Mouse (Mus musculus): ENCODE measurements around the gene Slc17a4. TPM values are rescaled to one million over a fixed set of nuclear protein-coding genes. Genes with fewer than 3 reads are reported as not detected.

The Slc17a4 gene
- not detected in 2 replicates for polyA plus RNA-seq (2016; fragmentation: Nextera tagmentation; extraction: Ambion mirVana)

DNA sequence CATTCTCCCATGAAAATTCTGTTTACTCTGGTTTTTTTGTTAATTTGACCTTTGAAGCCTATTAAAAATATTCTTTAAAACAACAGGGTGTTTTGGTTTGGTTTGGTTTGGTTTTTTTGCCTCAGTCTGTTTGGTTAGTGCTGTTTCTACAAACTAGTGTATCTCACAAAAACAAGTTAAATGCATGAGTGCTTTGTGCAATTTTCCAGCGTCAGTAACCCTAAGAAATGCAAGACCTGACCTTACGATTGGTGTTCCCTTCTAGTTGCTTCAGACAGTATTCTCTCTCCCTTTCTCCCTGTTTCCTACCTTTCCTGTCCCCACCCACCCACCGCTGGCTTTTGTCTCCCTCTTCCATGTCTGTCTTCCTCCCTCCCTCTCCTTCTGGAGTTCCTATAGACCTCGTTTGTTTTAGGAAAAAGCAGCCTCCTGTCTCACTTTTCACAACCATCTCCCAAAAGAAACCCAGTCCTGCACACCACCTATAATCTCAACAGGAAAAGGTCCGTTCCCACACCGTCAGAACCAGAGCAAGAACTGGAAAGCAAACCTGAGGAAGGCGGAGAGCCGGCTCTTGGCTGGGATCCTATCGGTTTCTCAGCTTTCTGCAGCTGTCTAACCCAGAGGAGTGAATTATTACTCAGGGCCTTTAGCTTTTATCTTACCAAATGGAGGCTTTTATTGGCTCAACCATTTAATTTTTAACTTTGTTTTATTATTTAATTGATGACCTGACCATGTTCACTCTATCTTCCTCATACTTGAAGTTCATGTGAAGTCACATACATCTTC is at the start of gene Slc17a4:
Gene Slc17a4, minus strand, starts transcription at position 634 of the 792 bp plus-strand sequence.
- H3K27ac ChIP-seq (replicated peaks), result no peak within 1 kb of the TSS
- H3K4me1 ChIP-seq, result no peaks in the 10 kb centered on the region
- no peak within 1 kb of the TSS for H3K4me3 ChIP-seq
- H3K27me3 ChIP-seq (replicated peaks; ENCODE audit: low read depth, poor library complexity, severe bottlenecking), result no peaks in the 10 kb centered on the region
- 76% methylated on average over 9 of the region's 9 CpGs for WGBS
- no peaks in the 10 kb centered on the region for H3K9me3 ChIP-seq
- DNase-seq (ENCODE audit: low spot score), result no peak
- H3K36me3 ChIP-seq (replicated peaks), result no peaks in the 10 kb centered on the region

DNA sequence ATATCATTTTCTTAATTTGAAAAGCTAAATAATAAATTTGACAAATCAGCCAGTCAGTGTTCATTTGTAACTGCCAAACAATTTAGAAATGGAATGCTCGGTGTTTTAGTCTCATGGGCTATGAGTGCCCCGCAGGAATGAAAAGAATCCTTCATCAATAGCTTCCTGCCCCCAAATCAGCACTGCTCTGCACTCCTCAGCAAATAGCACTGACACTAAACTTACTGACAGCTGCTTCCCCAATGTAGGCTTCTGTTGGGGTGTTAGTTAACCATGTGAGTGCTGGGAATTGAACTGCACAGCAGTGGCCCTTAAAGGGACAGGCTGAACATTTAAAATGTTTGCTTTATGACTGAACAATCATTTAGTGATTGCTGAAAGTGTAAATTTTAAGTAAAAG is 45.0 kb upstream of the Slc17a4 start:
- no peaks in the 10 kb centered on the region for H3K36me3 ChIP-seq (replicated peaks)
- no peak overlapping the region for H3K27ac ChIP-seq (replicated peaks)
- H3K4me1 ChIP-seq, result peaks cover 6% of the 10 kb centered on the region; the same call in 1 of the 2 replicates
- 17% methylated on average over 2 of the region's 2 CpGs for WGBS
- DNase-seq (ENCODE audit: low spot score), result no peak
- H3K27me3 ChIP-seq (replicated peaks; ENCODE audit: low read depth, poor library complexity, severe bottlenecking), result no peaks in the 10 kb centered on the region
- no peak overlapping the region for H3K4me3 ChIP-seq
- no peaks in the 10 kb centered on the region for H3K9me3 ChIP-seq

DNA sequence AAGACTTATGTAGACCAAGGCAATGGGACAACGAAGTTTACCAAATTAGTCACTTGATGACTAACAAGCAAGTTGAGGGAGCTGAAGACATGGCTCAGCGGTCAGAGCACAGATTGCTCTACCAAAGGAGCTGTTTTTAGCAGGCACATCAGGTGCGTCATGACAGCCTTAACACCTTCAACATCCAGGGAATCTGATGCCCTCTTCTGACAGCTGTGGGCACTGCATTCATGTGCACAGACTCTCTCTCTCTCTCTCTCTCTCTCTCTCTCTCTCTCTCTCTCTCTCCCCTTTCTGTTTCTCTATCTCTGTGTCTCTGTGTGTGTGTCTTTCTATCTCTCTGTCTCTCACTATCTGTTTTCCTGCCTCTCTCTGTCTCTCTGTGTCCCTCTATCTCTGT is 36.1 kb upstream of the Slc17a4 start:
- Histone ChIP-seq H3K9me3 (no peaks in the 10 kb centered on the region), H3K4me3 (no peak overlapping the region), H3K4me1 (peaks cover 37% of the 10 kb centered on the region), H3K27me3 (replicated peaks; ENCODE audit: low read depth, poor library complexity, severe bottlenecking) (peaks cover 3% of the 10 kb centered on the region; the same call in 1 of the 2 replicates), H3K36me3 (replicated peaks) (no peaks in the 10 kb centered on the region), H3K27ac (replicated peaks) (no peak overlapping the region)
- 71% methylated on average over 3 of the region's 3 CpGs for WGBS
- DNase-seq (ENCODE audit: low spot score), result no peak

DNA sequence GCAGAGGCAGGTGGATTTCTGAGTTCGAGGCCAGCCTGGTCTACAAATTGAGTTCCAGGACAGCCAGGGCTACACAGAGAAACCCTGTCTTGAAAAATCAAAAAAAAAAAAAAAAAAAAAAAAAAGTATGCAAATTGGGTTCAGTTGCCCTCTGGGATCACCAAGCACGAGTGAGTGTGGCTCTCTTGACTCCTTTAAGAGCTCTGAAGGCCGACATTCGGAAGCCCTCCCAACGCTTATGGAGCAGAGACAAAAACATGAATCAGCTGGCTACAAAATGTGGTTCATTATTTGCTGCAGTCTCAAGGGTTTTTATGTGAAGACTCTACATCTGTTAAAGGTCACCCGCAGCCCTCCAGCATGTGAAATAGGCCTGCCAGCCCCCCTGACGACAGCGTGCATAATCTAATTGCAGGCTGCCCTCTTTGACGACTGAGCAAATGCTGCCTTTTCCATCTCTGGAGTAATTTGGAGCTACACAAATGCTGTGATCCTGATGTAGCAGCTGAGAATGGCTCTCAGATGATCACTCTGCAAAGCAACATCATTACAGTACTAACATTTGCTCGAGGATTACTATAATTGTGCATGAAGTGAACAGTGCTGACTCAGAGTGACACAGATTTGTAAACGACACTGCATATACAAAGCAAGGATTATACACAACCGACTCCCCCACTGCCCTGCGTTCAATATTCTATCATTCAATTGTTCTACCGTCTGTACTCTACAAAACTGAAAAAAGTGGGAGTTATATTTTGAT is 34.9 kb upstream of the Slc17a4 start:
- Histone ChIP-seq H3K27me3 (replicated peaks; ENCODE audit: low read depth, poor library complexity, severe bottlenecking) (peaks cover 3% of the 10 kb centered on the region; the same call in 1 of the 2 replicates), H3K4me1 (peaks cover 37% of the 10 kb centered on the region), H3K4me3 (no peak overlapping the region), H3K36me3 (replicated peaks) (no peaks in the 10 kb centered on the region), H3K27ac (replicated peaks) (no peak overlapping the region), H3K9me3 (no peaks in the 10 kb centered on the region)
- peak; percentile 58 for DNase-seq (ENCODE audit: low spot score)
- WGBS, result 51% methylated on average over 14 of the region's 14 CpGs

DNA sequence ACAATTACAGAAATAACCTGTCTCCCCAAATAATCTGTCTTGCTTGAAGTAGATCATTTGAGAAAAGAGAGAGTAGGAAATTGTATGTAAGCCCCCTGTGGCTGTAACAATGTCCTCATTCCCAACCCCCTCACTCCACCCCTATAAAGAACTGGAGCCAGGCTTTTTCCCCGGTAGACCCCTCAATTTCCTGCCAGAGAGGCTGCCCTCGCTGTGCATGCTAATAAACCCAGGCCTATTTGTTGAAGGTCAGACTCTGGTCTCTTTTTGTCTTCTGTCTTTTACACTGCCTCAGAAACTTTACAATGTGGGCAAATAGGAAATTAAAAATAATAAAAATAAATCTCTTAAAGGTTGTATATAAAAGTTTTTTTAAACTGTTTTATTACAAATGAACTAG is 31.4 kb upstream of the Slc17a4 start:
- peaks cover 3% of the 10 kb centered on the region; the same call in 1 of the 2 replicates for H3K27me3 ChIP-seq (replicated peaks; ENCODE audit: low read depth, poor library complexity, severe bottlenecking)
- no peak overlapping the region for H3K27ac ChIP-seq (replicated peaks)
- no peaks in the 10 kb centered on the region for H3K36me3 ChIP-seq (replicated peaks)
- H3K4me1 ChIP-seq, result peaks cover 46% of the 10 kb centered on the region
- H3K4me3 ChIP-seq, result no peak overlapping the region
- no peak for DNase-seq (ENCODE audit: low spot score)
- 35% methylated on average over 2 of the region's 2 CpGs for WGBS
- H3K9me3 ChIP-seq, result no peaks in the 10 kb centered on the region

DNA sequence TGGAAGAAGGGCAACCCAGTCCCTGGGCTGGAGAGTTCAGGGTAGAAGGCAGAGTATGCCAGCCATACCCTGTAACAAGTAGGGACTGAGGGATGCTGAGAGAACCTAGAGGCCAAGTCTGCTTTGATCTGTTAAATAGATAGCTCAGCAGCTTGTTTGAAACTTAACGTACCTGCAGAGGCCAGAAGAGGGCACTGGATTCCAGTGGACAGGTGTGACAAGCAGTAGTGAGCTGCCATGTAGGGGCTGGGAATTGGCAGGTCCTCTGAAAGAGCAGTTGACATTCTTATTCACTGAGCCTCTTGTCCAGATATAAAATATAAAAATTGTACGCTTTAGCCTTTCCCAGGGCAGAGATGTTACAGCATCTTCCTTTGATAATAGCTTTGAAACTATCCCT is 28.1 kb upstream of the Slc17a4 start:
- no peak overlapping the region for H3K27ac ChIP-seq (replicated peaks)
- WGBS, result 50% methylated on average over 2 of the region's 2 CpGs
- H3K27me3 ChIP-seq (replicated peaks; ENCODE audit: low read depth, poor library complexity, severe bottlenecking), result peaks cover 3% of the 10 kb centered on the region; the same call in 1 of the 2 replicates
- H3K4me1 ChIP-seq, result peaks cover 27% of the 10 kb centered on the region
- no peak overlapping the region for H3K4me3 ChIP-seq
- no peaks in the 10 kb centered on the region for H3K9me3 ChIP-seq
- peak; percentile 30 for DNase-seq (ENCODE audit: low spot score)
- H3K36me3 ChIP-seq (replicated peaks), result no peaks in the 10 kb centered on the region

DNA sequence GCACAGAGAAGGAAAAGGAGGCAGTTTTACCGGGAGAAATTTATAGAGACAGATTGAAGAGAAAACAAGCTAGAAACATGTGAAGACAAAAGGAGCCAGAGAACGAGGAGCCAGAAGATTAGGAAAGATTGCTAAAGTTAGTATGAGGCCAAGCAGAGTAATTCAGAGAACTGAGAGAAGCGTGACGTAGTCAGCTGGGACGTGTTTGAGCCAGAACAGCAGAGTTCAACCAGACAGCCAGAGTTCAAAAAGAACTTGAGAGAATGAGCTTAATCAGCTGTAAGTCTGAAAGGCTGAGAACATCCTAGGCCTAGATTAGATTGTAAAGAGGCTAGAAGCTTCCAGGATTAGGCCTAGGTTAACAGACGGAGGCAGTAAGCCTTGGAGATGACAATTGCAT is 25.5 kb upstream of the Slc17a4 start:
- WGBS, result 81% methylated on average over 6 of the region's 6 CpGs
- no peaks in the 10 kb centered on the region for H3K27me3 ChIP-seq (replicated peaks; ENCODE audit: low read depth, poor library complexity, severe bottlenecking)
- no peaks in the 10 kb centered on the region for H3K9me3 ChIP-seq
- DNase-seq (ENCODE audit: low spot score), result no peak
- H3K4me1 ChIP-seq, result peaks cover 10% of the 10 kb centered on the region
- H3K4me3 ChIP-seq, result no peak overlapping the region
- no peaks in the 10 kb centered on the region for H3K36me3 ChIP-seq (replicated peaks)
- H3K27ac ChIP-seq (replicated peaks), result no peak overlapping the region

DNA sequence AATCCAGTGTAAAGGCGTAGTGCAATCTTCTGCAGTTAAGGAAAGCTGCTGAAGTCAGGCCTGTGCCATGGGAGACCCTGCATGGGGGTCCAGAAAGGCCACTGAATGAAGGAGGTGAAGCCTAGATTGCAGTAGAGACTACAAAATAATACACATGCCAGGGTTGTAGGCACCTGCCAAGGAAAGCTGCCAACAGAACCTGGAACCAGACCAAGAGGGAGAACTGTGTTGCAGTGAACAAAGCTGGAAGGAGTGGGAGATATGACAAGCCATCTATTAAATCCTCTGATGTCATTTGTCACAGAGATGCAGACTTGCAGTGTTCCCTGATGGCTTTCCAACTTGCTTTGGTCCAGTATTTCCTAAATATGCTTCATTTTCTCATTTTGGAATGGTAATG is 23.9 kb upstream of the Slc17a4 start:
- 89% methylated on average over 1 of the region's 1 CpGs for WGBS
- Histone ChIP-seq H3K36me3 (replicated peaks) (no peaks in the 10 kb centered on the region), H3K4me1 (peaks cover 10% of the 10 kb centered on the region)

DNA sequence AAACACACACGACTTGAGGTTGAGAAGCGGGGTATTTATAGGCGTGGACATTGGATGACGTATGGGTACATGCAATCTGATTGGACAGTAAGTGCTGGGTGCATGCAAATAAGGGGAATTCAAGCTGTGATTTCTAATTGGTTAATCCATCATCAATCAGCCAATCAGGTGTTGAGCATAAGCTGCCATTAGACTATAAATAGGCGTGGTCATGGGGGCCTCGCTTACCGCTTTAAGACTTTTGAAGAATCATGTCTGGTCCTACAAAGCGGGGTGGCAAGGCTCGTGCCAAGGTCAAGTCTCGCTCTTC is 19.4 kb upstream of the Slc17a4 start, which contains the start of gene Hist1h2aa:
Gene Hist1h2aa, plus strand, starts transcription at position 252 of the 310 bp plus-strand sequence.
- 92% methylated on average over 10 of the region's 10 CpGs for WGBS
- peaks cover 3% of the 10 kb centered on the region; the same call in 1 of the 2 replicates for H3K4me1 ChIP-seq

More for the DNA sequence above, 23.9 kb upstream of the Slc17a4 start:
- H3K27ac ChIP-seq (replicated peaks), result no peak overlapping the region
- H3K4me3 ChIP-seq, result no peak overlapping the region
- no peaks in the 10 kb centered on the region for H3K9me3 ChIP-seq
- DNase-seq (ENCODE audit: low spot score), result no peak
- no peaks in the 10 kb centered on the region for H3K27me3 ChIP-seq (replicated peaks; ENCODE audit: low read depth, poor library complexity, severe bottlenecking)

DNA sequence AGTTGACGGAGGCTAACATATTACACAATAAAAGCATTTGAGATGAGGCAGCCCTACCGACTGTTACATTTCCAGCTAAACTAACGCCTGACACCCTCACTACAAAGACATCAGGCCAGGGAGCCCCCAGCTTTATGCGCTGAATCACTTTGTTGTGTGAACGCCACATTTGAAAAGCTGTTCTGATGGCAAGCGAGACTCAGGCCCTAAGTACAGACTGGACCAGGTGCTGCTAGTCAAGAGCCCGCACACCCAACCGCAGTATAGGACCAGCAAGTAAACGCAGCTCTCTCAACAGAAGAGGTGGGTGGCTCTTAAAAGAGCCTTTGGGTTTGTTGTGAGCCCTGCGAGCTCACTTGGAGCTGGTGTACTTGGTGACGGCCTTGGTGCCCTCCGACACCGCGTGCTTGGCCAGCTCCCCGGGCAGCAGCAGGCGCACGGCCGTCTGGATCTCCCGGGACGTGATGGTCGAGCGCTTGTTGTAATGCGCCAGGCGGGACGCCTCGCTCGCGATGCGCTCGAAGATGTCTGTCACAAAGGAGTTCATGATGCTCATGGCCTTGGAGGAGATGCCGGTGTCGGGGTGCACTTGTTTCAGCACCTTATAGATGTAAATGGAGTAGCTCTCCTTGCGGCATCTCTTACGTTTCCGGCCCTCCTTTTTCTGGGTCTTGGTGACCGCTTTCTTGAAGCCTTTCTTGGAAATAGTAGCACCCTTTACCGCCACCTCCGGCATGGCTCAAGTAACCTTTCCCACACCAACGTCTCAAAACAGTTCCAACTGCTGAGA is 18.8 kb upstream of the Slc17a4 start, which contains the start of gene Hist1h2ba:
Gene Hist1h2ba, minus strand, starts transcription at position 736 of the 790 bp plus-strand sequence.
- no peaks in the 10 kb centered on the region for H3K9me3 ChIP-seq
- 95% methylated on average over 39 of the region's 39 CpGs for WGBS
- H3K27ac ChIP-seq (replicated peaks), result no peak within 1 kb of the TSS
- H3K4me1 ChIP-seq, result peaks cover 3% of the 10 kb centered on the region; the same call in 1 of the 2 replicates
- no peak within 1 kb of the TSS for H3K4me3 ChIP-seq
- no peak for DNase-seq (ENCODE audit: low spot score)
- no peaks in the 10 kb centered on the region for H3K27me3 ChIP-seq (replicated peaks; ENCODE audit: low read depth, poor library complexity, severe bottlenecking)
- no peaks in the 10 kb centered on the region for H3K36me3 ChIP-seq (replicated peaks)

More for the DNA sequence above, 19.4 kb upstream of the Slc17a4 start, which contains the start of gene Hist1h2aa:
- Histone ChIP-seq H3K36me3 (replicated peaks) (no peaks in the 10 kb centered on the region), H3K9me3 (no peaks in the 10 kb centered on the region), H3K27ac (replicated peaks) (no peak within 1 kb of the TSS), H3K4me3 (no peak within 1 kb of the TSS), H3K27me3 (replicated peaks; ENCODE audit: low read depth, poor library complexity, severe bottlenecking) (no peaks in the 10 kb centered on the region)
- no peak for DNase-seq (ENCODE audit: low spot score)

DNA sequence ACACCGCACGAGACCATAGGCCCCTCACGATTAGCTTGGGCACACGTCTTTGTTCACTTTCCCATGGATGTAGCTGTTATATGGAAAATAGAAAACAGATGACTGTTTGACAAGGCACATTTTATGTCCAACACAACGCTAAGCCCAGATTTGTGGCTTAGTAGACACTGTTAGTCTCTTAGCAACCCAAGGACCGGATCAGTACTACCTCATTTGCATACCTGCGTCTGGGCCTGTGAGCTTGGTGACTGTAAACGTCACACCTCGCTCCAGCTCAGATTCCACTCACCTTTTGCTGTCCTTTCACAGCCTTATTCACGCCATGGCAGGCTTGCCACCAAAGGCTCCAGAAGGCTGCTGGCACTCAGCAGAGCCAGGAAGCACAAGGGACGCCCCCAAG is 16.1 kb upstream of the Slc17a4 start:
- no peak for DNase-seq (ENCODE audit: low spot score)
- H3K4me3 ChIP-seq, result no peak overlapping the region
- H3K27ac ChIP-seq (replicated peaks), result 0 out of 2 replicates have a peak overlapping the region, but pooled peaks have one; percentile 40
- H3K27me3 ChIP-seq (replicated peaks; ENCODE audit: low read depth, poor library complexity, severe bottlenecking), result no peaks in the 10 kb centered on the region
- no peaks in the 10 kb centered on the region for H3K36me3 ChIP-seq (replicated peaks)
- H3K9me3 ChIP-seq, result no peaks in the 10 kb centered on the region
- peaks cover 3% of the 10 kb centered on the region; the same call in 1 of the 2 replicates for H3K4me1 ChIP-seq
- 71% methylated on average over 11 of the region's 11 CpGs for WGBS

DNA sequence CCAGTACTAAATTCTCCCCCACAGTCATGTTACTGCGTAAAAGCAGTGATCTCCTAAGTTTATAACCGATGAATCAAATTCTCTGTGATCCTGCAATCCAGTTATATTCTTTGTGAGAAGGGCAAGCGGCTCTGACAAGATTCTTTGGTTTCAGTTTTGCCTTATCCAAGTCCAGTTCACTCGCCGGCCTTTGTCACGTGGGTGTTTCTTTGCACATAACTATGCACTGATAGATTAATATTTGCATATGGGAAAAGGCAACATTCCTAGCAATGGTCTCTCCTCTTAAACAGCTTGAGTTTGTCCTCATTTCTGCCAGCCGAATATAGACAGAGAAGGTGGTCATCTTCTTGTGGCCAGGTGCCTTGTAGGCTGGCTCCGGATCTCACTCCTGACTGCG is 15.7 kb upstream of the Slc17a4 start:
- no peaks in the 10 kb centered on the region for H3K9me3 ChIP-seq
- H3K27ac ChIP-seq (replicated peaks), result no peak overlapping the region
- peaks cover 3% of the 10 kb centered on the region; the same call in 1 of the 2 replicates for H3K4me1 ChIP-seq
- no peak overlapping the region for H3K4me3 ChIP-seq
- 92% methylated on average over 9 of the region's 9 CpGs for WGBS
- no peak for DNase-seq (ENCODE audit: low spot score)
- no peaks in the 10 kb centered on the region for H3K27me3 ChIP-seq (replicated peaks; ENCODE audit: low read depth, poor library complexity, severe bottlenecking)
- H3K36me3 ChIP-seq (replicated peaks), result no peaks in the 10 kb centered on the region
